Mouse (Mus musculus): Measurements from ENCODE around the gene Pcdh7. TPM values are rescaled to one million over a fixed set of nuclear protein-coding genes. Genes with fewer than 3 reads are reported as not detected.

Gene Pcdh7
- polyA plus RNA-seq, 2 experiments, result 0.34 to 0.64 TPM

- DNase-seq (ENCODE audit: low read depth in 3 of 3, low spot score in 3 of 3) (no peak), ATAC-seq (ENCODE audit: insufficient read depth) (no peak)
- no peak overlapping the region for H3K4me2 ChIP-seq (ENCODE audit: low read depth)
- H3K36me3 ChIP-seq (replicated peaks; ENCODE audit: control insufficient read depth, insufficient read depth, low read depth), result no peaks in the 10 kb centered on the region
- no peak overlapping the region for H3K27ac ChIP-seq
- no peak overlapping the region for H3K9ac ChIP-seq (replicated peaks)
- H3K9me3 ChIP-seq (ENCODE audit: control insufficient read depth, low read length), result no peaks in the 10 kb centered on the region
- H3K4me1 ChIP-seq (replicated peaks; ENCODE audit: control insufficient read depth in 2 of 2, insufficient read depth in 2 of 2, low read length in 1 of 2), result no peaks in the 10 kb centered on the region
- H3K4me3 ChIP-seq (ENCODE audit: insufficient read depth in 1 of 2, low read depth in 2 of 2, low read length in 2 of 2), result no peak overlapping the region
- no peak for TF ChIP-seq CTCF (IDR thresholded peaks at IDR 0.05; ENCODE audit: low read depth)
- TF ChIP-seq EP300 (IDR thresholded peaks at IDR 0.05; ENCODE audit: low read depth), result no peak
- WGBS (ENCODE audit: insufficient replicate concordance), result 61% methylated on average over 2 of the region's 2 CpGs
- H3K27me3 ChIP-seq (ENCODE audit: control insufficient read depth, insufficient read depth, low read length), result no peaks in the 10 kb centered on the region
Observed at GRCm38 (mm10) chr5:57943176-57943575, 225.4 kb downstream of the Pcdh7 start.

DNA sequence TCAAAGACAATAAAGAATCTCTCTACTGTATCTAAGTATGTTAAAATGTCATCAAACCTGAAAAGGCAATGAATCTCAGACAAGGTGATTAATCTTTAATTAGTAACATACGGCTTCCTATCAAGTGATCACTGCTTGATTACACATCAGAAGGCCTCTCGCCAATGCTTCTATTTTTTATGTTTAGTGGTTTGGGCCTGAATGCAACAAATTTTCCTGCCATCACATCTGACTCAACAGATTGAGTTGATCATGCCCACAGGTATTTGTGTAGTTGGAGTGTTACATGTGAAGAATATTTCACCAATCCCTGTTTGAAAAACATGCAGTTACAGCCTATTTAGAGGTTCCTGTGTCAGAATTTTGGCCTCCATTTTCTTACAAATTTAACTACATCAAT, 225.8 kb downstream of the Pcdh7 start:
- 75% methylated on average over 2 of the region's 2 CpGs for WGBS (ENCODE audit: insufficient replicate concordance)
- H3K27ac ChIP-seq, result no peak overlapping the region
- H3K4me2 ChIP-seq (ENCODE audit: low read depth), result no peak overlapping the region
- H3K27me3 ChIP-seq (ENCODE audit: control insufficient read depth, insufficient read depth, low read length), result no peaks in the 10 kb centered on the region
- H3K9me3 ChIP-seq (ENCODE audit: control insufficient read depth, low read length), result no peaks in the 10 kb centered on the region
- DNase-seq (ENCODE audit: low read depth in 3 of 3, low spot score in 3 of 3), result no peak
- H3K36me3 ChIP-seq (replicated peaks; ENCODE audit: control insufficient read depth, insufficient read depth, low read depth), result no peaks in the 10 kb centered on the region
- TF ChIP-seq CTCF (IDR thresholded peaks at IDR 0.05; ENCODE audit: low read depth) (no peak), EP300 (IDR thresholded peaks at IDR 0.05; ENCODE audit: low read depth) (no peak)
- H3K9ac ChIP-seq (replicated peaks), result no peak overlapping the region
- no peak for ATAC-seq (ENCODE audit: insufficient read depth)
- H3K4me1 ChIP-seq (replicated peaks; ENCODE audit: control insufficient read depth in 2 of 2, insufficient read depth in 2 of 2, low read length in 1 of 2), result no peaks in the 10 kb centered on the region
- H3K4me3 ChIP-seq (ENCODE audit: insufficient read depth in 1 of 2, low read depth in 2 of 2, low read length in 2 of 2), result no peak overlapping the region

GRCm38 (mm10) chr5:57945419-57945818, 227.7 kb downstream of the Pcdh7 start:
- H3K4me1 ChIP-seq (replicated peaks; ENCODE audit: control insufficient read depth in 2 of 2, insufficient read depth in 2 of 2, low read length in 1 of 2), result no peaks in the 10 kb centered on the region
- TF ChIP-seq EP300 (IDR thresholded peaks at IDR 0.05; ENCODE audit: low read depth) (no peak), CTCF (IDR thresholded peaks at IDR 0.05; ENCODE audit: low read depth) (no peak)
- H3K9ac ChIP-seq (replicated peaks), result no peak overlapping the region
- no peaks in the 10 kb centered on the region for H3K36me3 ChIP-seq (replicated peaks; ENCODE audit: control insufficient read depth, insufficient read depth, low read depth)
- H3K4me2 ChIP-seq (ENCODE audit: low read depth), result no peak overlapping the region
- H3K27ac ChIP-seq, result no peak overlapping the region
- no peak for DNase-seq (ENCODE audit: low read depth in 3 of 3, low spot score in 3 of 3)
- no peaks in the 10 kb centered on the region for H3K27me3 ChIP-seq (ENCODE audit: control insufficient read depth, insufficient read depth, low read length)
- no peak for ATAC-seq (ENCODE audit: insufficient read depth)
- WGBS (ENCODE audit: insufficient replicate concordance), result 47% methylated on average over 3 of the region's 3 CpGs
- no peaks in the 10 kb centered on the region for H3K9me3 ChIP-seq (ENCODE audit: control insufficient read depth, low read length)
- no peak overlapping the region for H3K4me3 ChIP-seq (ENCODE audit: insufficient read depth in 1 of 2, low read depth in 2 of 2, low read length in 2 of 2)

GRCm38 (mm10) chr5:57959317-57959716, 241.6 kb downstream of the Pcdh7 start:
- Histone ChIP-seq H3K4me1 (replicated peaks; ENCODE audit: control insufficient read depth in 2 of 2, insufficient read depth in 2 of 2, low read length in 1 of 2) (peaks cover 0 to 2% of the 10 kb centered on the region in 2 experiments; a peak in 1 of 4 replicates), H3K27ac (no peak overlapping the region), H3K4me2 (ENCODE audit: low read depth) (no peak overlapping the region), H3K27me3 (ENCODE audit: control insufficient read depth, insufficient read depth, low read length) (no peaks in the 10 kb centered on the region), H3K9me3 (ENCODE audit: control insufficient read depth, low read length) (no peaks in the 10 kb centered on the region), H3K9ac (replicated peaks) (no peak overlapping the region), H3K36me3 (replicated peaks; ENCODE audit: control insufficient read depth, insufficient read depth, low read depth) (no peaks in the 10 kb centered on the region), H3K4me3 (ENCODE audit: insufficient read depth in 1 of 2, low read depth in 2 of 2, low read length in 2 of 2) (no peak overlapping the region)
- TF ChIP-seq CTCF (IDR thresholded peaks at IDR 0.05; ENCODE audit: low read depth) (no peak), EP300 (IDR thresholded peaks at IDR 0.05; ENCODE audit: low read depth) (no peak)
- DNase-seq (ENCODE audit: low read depth in 3 of 3, low spot score in 3 of 3), result no peak
- peak; percentile 13; the same call in 1 of the 2 replicates for ATAC-seq (ENCODE audit: insufficient read depth)
- WGBS (ENCODE audit: insufficient replicate concordance), result 9% methylated on average over 1 of the region's 1 CpGs

DNA sequence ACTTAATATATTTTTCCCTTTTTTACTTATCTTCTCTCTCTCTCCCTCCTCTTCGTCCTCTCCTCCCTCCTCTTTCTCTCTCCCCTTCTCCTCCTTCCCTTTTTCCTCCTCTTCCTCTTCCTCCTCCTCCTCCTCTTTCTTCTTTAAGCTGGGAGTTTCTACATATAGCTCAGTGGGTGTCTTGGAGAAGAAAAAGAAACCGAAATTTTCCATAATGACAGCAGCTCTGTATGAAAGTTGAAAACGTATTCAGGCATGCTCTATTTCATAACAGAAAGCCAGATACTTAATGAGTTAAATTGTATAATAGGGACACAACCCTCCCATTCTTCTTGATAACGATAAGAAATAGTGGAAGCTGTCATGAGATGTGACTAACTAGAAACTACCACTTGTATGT, 246.0 kb downstream of the Pcdh7 start:
- 42% methylated on average over 4 of the region's 4 CpGs for WGBS (ENCODE audit: insufficient replicate concordance)

More for the DNA sequence above, 246.0 kb downstream of the Pcdh7 start:
- no peak for DNase-seq (ENCODE audit: low read depth in 3 of 3, low spot score in 3 of 3)
- TF ChIP-seq CTCF (IDR thresholded peaks at IDR 0.05; ENCODE audit: low read depth), result no peak
- no peak for TF ChIP-seq EP300 (IDR thresholded peaks at IDR 0.05; ENCODE audit: low read depth)
- Histone ChIP-seq H3K27ac (no peak overlapping the region), H3K27me3 (ENCODE audit: control insufficient read depth, insufficient read depth, low read length) (no peaks in the 10 kb centered on the region), H3K4me1 (replicated peaks; ENCODE audit: control insufficient read depth in 2 of 2, insufficient read depth in 2 of 2, low read length in 1 of 2) (peaks cover 0 to 2% of the 10 kb centered on the region in 2 experiments; a peak in 1 of 4 replicates), H3K4me2 (ENCODE audit: low read depth) (no peak overlapping the region), H3K9ac (replicated peaks) (no peak overlapping the region), H3K36me3 (replicated peaks; ENCODE audit: control insufficient read depth, insufficient read depth, low read depth) (no peaks in the 10 kb centered on the region), H3K9me3 (ENCODE audit: control insufficient read depth, low read length) (no peaks in the 10 kb centered on the region), H3K4me3 (ENCODE audit: insufficient read depth in 1 of 2, low read depth in 2 of 2, low read length in 2 of 2) (no peak overlapping the region)
- no peak for ATAC-seq (ENCODE audit: insufficient read depth)

All from liver, embryonic 14.5 days (tissue).